Mouse (Mus musculus) left cerebral cortex, postnatal 14 days (tissue): Measurements from ENCODE around the gene Rad54l. TPM values are rescaled to one million over a fixed set of nuclear protein-coding genes. Genes with fewer than 3 reads are reported as not detected.

ENCODE experiments used
- DNase-seq, 2 experiments: peaks; one replicate each; pipeline ENCODE4 v3.0.0; 2021 to 2022; ENCODE audit warnings: low spot score in 2 of 2, mixed read lengths in 1 of 2
- intact Hi-C: fragments of 180-260 bp; cut with DNase I; formaldehyde crosslinking; loops from one replicate; pipeline ENCODE4 v1.15.1; 2025
- total RNA-seq, 2 experiments: library from RNA; stranded (reverse); gene quantifications; 2 replicates each; pipeline ENCODE4 v1.2.3; 2021

Rad54l gene
- total RNA-seq, 2 experiments from 2014 or later: 0.55 to 0.82 TPM

- DNase-seq: peak; percentile 52 to 76
- intact Hi-C loops: no loop called here
Observed at GRCm38 (mm10) chr4:116143891-116144717, 20.6 kb upstream of the Rad54l start.

- no peak for DNase-seq
- intact Hi-C loops: no loop called here
Observed at GRCm38 (mm10) chr4:116143317-116143811, 19.9 kb upstream of the Rad54l start.

- no peak for DNase-seq
- intact Hi-C loops: no loop called here
Observed at GRCm38 (mm10) chr4:116142269-116142668, 18.8 kb upstream of the Rad54l start.

- intact Hi-C loops: no loop called here
- DNase-seq: no peak
Observed at GRCm38 (mm10) chr4:116141736-116142135, 18.2 kb upstream of the Rad54l start.

GRCm38 (mm10) chr4:116140801-116141574 lies 17.5 kb upstream of the Rad54l start:
- intact Hi-C loops: no loop called here
- DNase-seq: peak; percentile 59 to 69

GRCm38 (mm10) chr4:116137421-116137996 lies 14.0 kb upstream of the Rad54l start:
- intact Hi-C loops: no loop called here
- no peak for DNase-seq

- DNase-seq: peak in 1 of 2 experiments; percentile 54
- intact Hi-C loops: no loop called here
Observed at GRCm38 (mm10) chr4:116134990-116135389, 11.5 kb upstream of the Rad54l start.

GRCm38 (mm10) chr4:116133126-116133525 lies 9.6 kb upstream of the Rad54l start:
- intact Hi-C loops: no loop called here

GRCm38 (mm10) chr4:116127956-116128355 lies 4.5 kb upstream of the Rad54l start:
- no peak for DNase-seq
- intact Hi-C loops: no loop called here

More at GRCm38 (mm10) chr4:116133126-116133525, 9.6 kb upstream of the Rad54l start:
- no peak for DNase-seq

GRCm38 (mm10) chr4:116125803-116126386 lies 2.4 kb upstream of the Rad54l start:
- no peak for DNase-seq
- intact Hi-C loops: no loop called here

- intact Hi-C loops: no loop called here
- DNase-seq: no peak
Observed at GRCm38 (mm10) chr4:116122762-116123161, 728 bp downstream of the Rad54l start.

GRCm38 (mm10) chr4:116111486-116111885 lies 12.0 kb downstream of the Rad54l start:
- no peak for DNase-seq
- intact Hi-C loops: no loop called here

- no peak for DNase-seq
- intact Hi-C loops: no loop called here
Observed at GRCm38 (mm10) chr4:116110695-116111094, 12.8 kb downstream of the Rad54l start.

- intact Hi-C loops: no loop called here
- peak in 1 of 2 experiments; percentile 33 for DNase-seq
Observed at GRCm38 (mm10) chr4:116105278-116105677, 18.2 kb downstream of the Rad54l start.

- intact Hi-C loops: no loop called here
- DNase-seq: no peak
Observed at GRCm38 (mm10) chr4:116100959-116101358, 22.5 kb downstream of the Rad54l start.

- intact Hi-C loops: no loop called here
- no peak for DNase-seq
Observed at GRCm38 (mm10) chr4:116097211-116097610, 26.3 kb downstream of the Rad54l start.

GRCm38 (mm10) chr4:116096291-116096690 lies 27.2 kb downstream of the Rad54l start:
- no peak for DNase-seq

GRCm38 (mm10) chr4:116088510-116089249 lies 34.8 kb downstream of the Rad54l start:
- intact Hi-C loops: no loop called here
- no peak for DNase-seq

More at GRCm38 (mm10) chr4:116096291-116096690, 27.2 kb downstream of the Rad54l start:
- intact Hi-C loops: no loop called here
